Mouse (Mus musculus) liver, adult 2 months (tissue): ENCODE measurements at regions not wholly inside any gene's neighbourhood (a gene's known extent, or its start where the extent isn't known, plus 50 kb on each side); places are given as distances from the start of the nearest gene placed in this dataset.
A peak's percentile ranks its signal among the peaks of the same experiment; 100 is the strongest.

Experiments
- DNase-seq: peaks from one replicate; pipeline ENCODE4 v3.0.0-alpha.2; 2011; ENCODE audit warnings: low read depth, low spot score; ENCODE audit errors: extremely low read depth
- H3K27ac ChIP-seq: fragments of 200-500 bp; replicated peaks from 2 replicates; pipeline ENCODE4 v1.5.1; 2012; ENCODE audit warnings: low read depth, mild to moderate bottlenecking, control low read depth, inconsistent platforms, low read length; ENCODE audit not compliant: insufficient read depth
- H3K27me3 ChIP-seq: fragments of 200-500 bp; 2 replicates; pipeline ENCODE4 v1.6.1; 2012; ENCODE audit warnings: mild to moderate bottlenecking, moderate library complexity, low read length, inconsistent platforms; ENCODE audit not compliant: control insufficient read depth, insufficient read depth
- H3K36me3 ChIP-seq: fragments of 200-500 bp; 2 replicates; pipeline ENCODE4 v1.6.1; 2012; ENCODE audit warnings: low read length, inconsistent platforms; ENCODE audit not compliant: control insufficient read depth, insufficient read depth
- H3K4me1 ChIP-seq: fragments of 200-500 bp; 2 replicates; pipeline ENCODE4 v1.6.1; 2011; ENCODE audit warnings: low read length; ENCODE audit not compliant: control insufficient read depth, insufficient read depth
- H3K4me3 ChIP-seq: fragments of 200-500 bp; 2 replicates; pipeline ENCODE4 v1.5.1; 2011; ENCODE audit warnings: low read depth, mild to moderate bottlenecking, control low read depth, low read length, moderate library complexity; ENCODE audit not compliant: insufficient read depth
- H3K79me2 ChIP-seq: fragments of 200-500 bp; 2 replicates; pipeline ENCODE4 v1.6.1; 2012; ENCODE audit warnings: inconsistent platforms, mild to moderate bottlenecking, low read length, moderate library complexity; ENCODE audit not compliant: control insufficient read depth, insufficient read depth
- H3K9ac ChIP-seq: fragments of 200-500 bp; 2 replicates; pipeline ENCODE4 v1.6.1; 2012; ENCODE audit warnings: low read depth, mild to moderate bottlenecking, control low read depth, inconsistent platforms, low read length
- CTCF ChIP-seq: fragments of 200-500 bp; IDR thresholded peaks from 2 replicates; pipeline ENCODE4 v1.5.1; 2011; ENCODE audit warnings: low read depth, low read length, control low read depth
- POLR2A ChIP-seq: fragments of 200-500 bp; IDR thresholded peaks from 2 replicates; pipeline ENCODE4 v1.6.1; 2011; ENCODE audit warnings: low read length, control low read depth; ENCODE audit not compliant: insufficient read depth; ENCODE audit errors: extremely low read depth
- WGBS: fragments of 180-500 bp; shearing (Covaris S2); methylation state at CpG from one replicate; pipeline ENCODE4 v1.1.7; 2018; 5-methylcytosine and 5-hydroxymethylcytosine counted together

- DNase-seq, result no peak
- no peak for TF ChIP-seq POLR2A
- TF ChIP-seq CTCF, result no peak
- Histone ChIP-seq H3K4me3 (no peak overlapping the region), H3K79me2 (no peaks in the 10 kb centered on the region), H3K27me3 (no peaks in the 10 kb centered on the region; the same call in 1 of the 2 replicates), H3K27ac (no peak overlapping the region), H3K9ac (no peak overlapping the region), H3K4me1 (no peaks in the 10 kb centered on the region), H3K36me3 (no peaks in the 10 kb centered on the region)
- 95% methylated on average over 6 of the region's 6 CpGs for WGBS
These were observed 61.9 kb downstream of the Pdcl3 start for GRCm38 (mm10) chr1:39047316-39047715.

- no peak overlapping the region for H3K27ac ChIP-seq
- no peak overlapping the region for H3K4me3 ChIP-seq
- no peak overlapping the region for H3K9ac ChIP-seq
- WGBS, result 93% methylated on average over 6 of the region's 6 CpGs
- TF ChIP-seq POLR2A (no peak), CTCF (no peak)
- H3K27me3 ChIP-seq, result no peaks in the 10 kb centered on the region; the same call in 1 of the 2 replicates
- no peak for DNase-seq
- no peaks in the 10 kb centered on the region for H3K4me1 ChIP-seq
- H3K79me2 ChIP-seq, result no peaks in the 10 kb centered on the region
- H3K36me3 ChIP-seq, result no peaks in the 10 kb centered on the region
These were observed 71.9 kb downstream of the Pdcl3 start for GRCm38 (mm10) chr1:39057304-39057703.

- TF ChIP-seq CTCF, result no peak
- TF ChIP-seq POLR2A, result no peak
- H3K4me3 ChIP-seq, result no peak overlapping the region
- DNase-seq, result peak; percentile 34
- peaks cover 7% of the 10 kb centered on the region; the same call in 1 of the 2 replicates for H3K27me3 ChIP-seq
- no peaks in the 10 kb centered on the region for H3K79me2 ChIP-seq
- H3K36me3 ChIP-seq, result no peaks in the 10 kb centered on the region
- H3K9ac ChIP-seq, result no peak overlapping the region
- no peak overlapping the region for H3K27ac ChIP-seq
- 51% methylated on average over 6 of the region's 6 CpGs for WGBS
- peaks cover 3% of the 10 kb centered on the region for H3K4me1 ChIP-seq
These were observed 77.1 kb downstream of the Pdcl3 start for GRCm38 (mm10) chr1:39062509-39062908.

- Histone ChIP-seq H3K27me3 (peaks cover 7% of the 10 kb centered on the region; the same call in 1 of the 2 replicates), H3K79me2 (no peaks in the 10 kb centered on the region), H3K4me1 (peaks cover 10% of the 10 kb centered on the region), H3K9ac (no peak overlapping the region), H3K4me3 (no peak overlapping the region), H3K27ac (no peak overlapping the region), H3K36me3 (no peaks in the 10 kb centered on the region)
- DNase-seq, result no peak
- 89% methylated on average over 13 of the region's 13 CpGs for WGBS
- TF ChIP-seq POLR2A (no peak), CTCF (no peak)
These were observed 78.4 kb downstream of the Pdcl3 start for GRCm38 (mm10) chr1:39063666-39064385.

- Histone ChIP-seq H3K36me3 (no peaks in the 10 kb centered on the region), H3K79me2 (no peaks in the 10 kb centered on the region), H3K9ac (no peak overlapping the region), H3K4me1 (peaks cover 18% of the 10 kb centered on the region), H3K27me3 (peaks cover 7% of the 10 kb centered on the region; the same call in 1 of the 2 replicates), H3K27ac (no peak overlapping the region), H3K4me3 (no peak overlapping the region)
- no peak for DNase-seq
- WGBS, result 93% methylated on average over 3 of the region's 3 CpGs
- no peak for TF ChIP-seq POLR2A
- TF ChIP-seq CTCF, result no peak
These were observed 79.4 kb downstream of the Pdcl3 start for GRCm38 (mm10) chr1:39064781-39065180.

GRCm38 (mm10) chr1:39067901-39068300 lies 82.5 kb downstream of the Pdcl3 start:
- no peaks in the 10 kb centered on the region for H3K36me3 ChIP-seq
- TF ChIP-seq POLR2A (no peak), CTCF (no peak)
- peaks cover 7% of the 10 kb centered on the region; the same call in 1 of the 2 replicates for H3K27me3 ChIP-seq
- H3K9ac ChIP-seq, result no peak overlapping the region
- H3K4me3 ChIP-seq, result no peak overlapping the region
- no peaks in the 10 kb centered on the region for H3K79me2 ChIP-seq
- peak; percentile 98 for DNase-seq
- H3K4me1 ChIP-seq, result peaks cover 22% of the 10 kb centered on the region
- H3K27ac ChIP-seq, result no peak overlapping the region
- WGBS, result 11% methylated on average over 3 of the region's 3 CpGs
